Comparison of ENCODE assay signal across 20 mouse cellular contexts in genomic region chr16:24042977-24043376, GRCm38 (mm10). TPM values are rescaled to one million over a fixed set of nuclear protein-coding genes. Genes with fewer than 3 reads are reported as not detected.
DNase-seq lines count a peak whose midpoint lies in the region; ATAC-seq lines count a peak whose summit lies in the region.
"Had no signal": no experiment of that assay in that cellular context is flagged by ENCODE, and none has a peak within 500 bp of the region (broad histone marks: within the 10 kb centered on the region; RNA-seq: fewer than 3 reads in every experiment).

No protein-coding gene starts in this region.

- DNase-seq in cerebellum, postnatal 4 days (ENCODE audit: low spot score in 2 of 2): no peak
- peak; percentile 90 for DNase-seq in kidney, adult 9 months
- DNase-seq in kidney, postnatal 4 days: no peak
- peak; percentile 82 for DNase-seq in cerebellum, adult 11-12 months
- DNase-seq in cerebellum, postnatal 10 days: peak; percentile 63 to 83
- DNase-seq in gastrocnemius, adult 8-10 months (ENCODE audit: low spot score in 2 of 2): no peak
- no peak for DNase-seq in urinary bladder, postnatal 14 days (ENCODE audit: low spot score)
- DNase-seq: adrenal gland, postnatal 10 days; gastrocnemius, adult 2 months; lung, postnatal 4 days; midbrain, embryonic 14.5 days; right cerebral cortex, postnatal 14 days; spleen, adult 18-20 months had no signal

- ATAC-seq in cerebellum, adult (ENCODE audit: insufficient number of reproducible peaks, low FRiP score, low TSS enrichment): peak; percentile 58
- ATAC-seq: forebrain, embryonic 14.5 days had no signal

RNA-seq across cellular contexts. Expression of gene Bcl6, which starts 54.3 kb away (rescaled TPM):
- total RNA-seq in gastrocnemius, adult 8-10 months (2022): 10 to 100 TPM; 43.6 to 72.2 (median 55.8) TPM

RNA-seq across cellular contexts. Expression of gene Gm37419, which starts 54.7 kb away (rescaled TPM):
- total RNA-seq in gastrocnemius, adult 8-10 months (2022): not detected
- total RNA-seq: adrenal gland, postnatal 10 days; gastrocnemius, adult 2 months; hematopoietic stem cell, adult 5-6 weeks; layer of hippocampus, adult 18-20 months; layer of hippocampus, postnatal 25 days; left cerebral cortex, postnatal 10 days; megakaryocyte-erythroid progenitor cell, adult 5-6 weeks had no signal

Comparison
In these comparisons a context has a peak if more than half of its experiments do, and no peak if none do; other contexts are left out.
1. DNase-seq: peak in kidney, adult 9 months (single experiment), cerebellum, adult 11-12 months (single experiment) and cerebellum, postnatal 10 days (2 of 2); none in cerebellum, postnatal 4 days (0 of 2), kidney, postnatal 4 days (0 of 2), gastrocnemius, adult 8-10 months (0 of 2) and urinary bladder, postnatal 14 days (single experiment).